Mouse (Mus musculus): ENCODE data around the gene Lix1l. TPM values are rescaled to one million over a fixed set of nuclear protein-coding genes. Genes with fewer than 3 reads are reported as not detected.
"Not testable (repeated sequence)": the region's sequence is repeated elsewhere in the genome, so short reads cannot be mapped to it uniquely, and the experiment has no call there.

Lix1l gene
- total RNA-seq, 2 experiments from 2014 or later = 40.1 to 54.6 TPM

GRCm38 (mm10) chr3:96606007-96606406 is 5.1 kb downstream of the Lix1l start:
- DNase-seq; intact Hi-C loops (cut with DNase I): not testable (repeated sequence)

GRCm38 (mm10) chr3:96606618-96607017 is 5.7 kb downstream of the Lix1l start:
- DNase-seq = no peak
- intact Hi-C loops (cut with DNase I) = no loop called here

GRCm38 (mm10) chr3:96617941-96618340 is 17.0 kb downstream of the Lix1l start:
- intact Hi-C loops (cut with DNase I) = no loop called here
- DNase-seq = no peak

GRCm38 (mm10) chr3:96623201-96623600 is 22.3 kb downstream of the Lix1l start:
- no peak for DNase-seq
- intact Hi-C loops (cut with DNase I) = no loop called here

GRCm38 (mm10) chr3:96629729-96630600 is 29.0 kb downstream of the Lix1l start, which contains the start of gene Rbm8a:
TSS of gene Rbm8a (plus strand) at chr3:96629933.
- peak; percentile 98 for DNase-seq
- intact Hi-C loops (cut with DNase I) = no loop called here

GRCm38 (mm10) chr3:96632058-96632457 is 31.1 kb downstream of the Lix1l start:
- no peak for DNase-seq
- intact Hi-C loops (cut with DNase I) = no loop called here

- intact Hi-C loops (cut with DNase I) = loop anchor here (2.0 kb wide), 1 partner anchor 31 kb away; no protein-coding TSS in a partner anchor
- no peak for DNase-seq
Observed at GRCm38 (mm10) chr3:96634015-96634414, 33.1 kb downstream of the Lix1l start.

- intact Hi-C loops (cut with DNase I) = loop anchor here (2.0 to 5.0 kb wide), 2 partner anchors 32 to 62 kb away; partner anchors contain the start of gene Pias3
- peak; percentile 94 for DNase-seq
Observed at GRCm38 (mm10) chr3:96634928-96635879, 34.3 kb downstream of the Lix1l start, which contains the start of the genes Pex11b and Gm42957. TSS of gene Pex11b (plus strand) at chr3:96635376. TSS of gene Gm42957 (plus strand) at chr3:96635474.

GRCm38 (mm10) chr3:96635906-96636305 is 35.0 kb downstream of the Lix1l start:
- no peak for DNase-seq
- intact Hi-C loops (cut with DNase I) = loop anchor here (2.0 to 5.0 kb wide), 2 partner anchors 33 to 61 kb away; partner anchors contain the start of gene Pias3

GRCm38 (mm10) chr3:96636448-96636847 is 35.5 kb downstream of the Lix1l start:
- DNase-seq = no peak
- intact Hi-C loops (cut with DNase I) = loop anchor here (5.0 kb wide), 1 partner anchor 61 kb away; the partner anchor contains the start of gene Pias3

- DNase-seq = peak; percentile 57 to 71
- intact Hi-C loops (cut with DNase I) = loop anchor here (2.0 to 5.0 kb wide), 3 partner anchors 58 to 92 kb away; partner anchors contain the start of gene Pias3
Observed at GRCm38 (mm10) chr3:96639219-96639618, 38.3 kb downstream of the Lix1l start.

GRCm38 (mm10) chr3:96645018-96645649 is 44.2 kb downstream of the Lix1l start, which contains the start of gene Itga10:
TSS of gene Itga10 (plus strand) at chr3:96645584.
- peak; percentile 52 to 73 for DNase-seq
- intact Hi-C loops (cut with DNase I) = loop anchor here (2.0 kb wide), 1 partner anchor 18 kb away; no protein-coding TSS in a partner anchor

- intact Hi-C loops (cut with DNase I) = no loop called here
- no peak for DNase-seq
Observed at GRCm38 (mm10) chr3:96647365-96647764, 46.4 kb downstream of the Lix1l start.

GRCm38 (mm10) chr3:96660901-96661300 is 60.0 kb downstream of the Lix1l start:
- DNase-seq = no peak
- intact Hi-C loops (cut with DNase I) = no loop called here

- DNase-seq = no peak
- intact Hi-C loops (cut with DNase I) = loop anchor here (2.0 kb wide), 2 partner anchors 18 to 116 kb away; partner anchors contain the start of gene Itga10
Observed at GRCm38 (mm10) chr3:96662731-96663316, 61.9 kb downstream of the Lix1l start.

- intact Hi-C loops (cut with DNase I) = loop anchor here (2.0 kb wide), 2 partner anchors 19 to 117 kb away; partner anchors contain the start of gene Itga10
- DNase-seq = peak; percentile 89 to 95
Observed at GRCm38 (mm10) chr3:96663432-96664239, 62.7 kb downstream of the Lix1l start.

GRCm38 (mm10) chr3:96665732-96666363 is 64.9 kb downstream of the Lix1l start:
- intact Hi-C loops (cut with DNase I) = loop anchor here (5.0 kb wide), 1 partner anchor 41 kb away; the partner anchor contains the start of gene Nudt17
- DNase-seq = not testable (repeated sequence)

- intact Hi-C loops (cut with DNase I) = loop anchor here (5.0 kb wide), 1 partner anchor 40 kb away; the partner anchor contains the start of gene Nudt17
- no peak for DNase-seq
Observed at GRCm38 (mm10) chr3:96666916-96667315, 66.0 kb downstream of the Lix1l start.
